Mouse (Mus musculus) lung, postnatal 36 days (tissue): ENCODE data around the gene Psen1.

ENCODE experiments used
- DNase-seq: peaks from one replicate; pipeline ENCODE4 v3.0.0; 2022; ENCODE audit warnings: mixed read lengths

Gene Psen1

DNA sequence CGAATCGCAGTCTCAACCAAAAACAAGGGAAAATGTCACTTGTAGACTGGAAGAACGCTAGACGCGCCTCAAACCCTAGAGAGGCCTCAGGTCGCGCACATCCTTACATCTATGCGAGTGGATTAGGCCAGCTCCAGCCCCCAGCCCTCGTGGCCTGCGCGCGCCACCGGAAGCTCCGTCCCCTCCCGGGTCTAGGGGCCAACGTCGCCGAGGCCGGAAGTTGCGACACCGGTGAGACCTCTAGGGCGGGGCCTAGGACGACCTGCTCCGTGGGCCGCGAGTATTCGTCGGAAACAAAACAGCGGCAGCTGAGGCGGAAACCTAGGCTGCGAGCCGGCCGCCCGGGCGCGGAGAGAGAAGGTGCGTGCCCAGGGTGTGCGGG lies at the start of gene Psen1:
TSS of gene Psen1 (plus strand) at position 219 of the 382 bp plus-strand sequence.
- peak; percentile 94 for DNase-seq

DNA sequence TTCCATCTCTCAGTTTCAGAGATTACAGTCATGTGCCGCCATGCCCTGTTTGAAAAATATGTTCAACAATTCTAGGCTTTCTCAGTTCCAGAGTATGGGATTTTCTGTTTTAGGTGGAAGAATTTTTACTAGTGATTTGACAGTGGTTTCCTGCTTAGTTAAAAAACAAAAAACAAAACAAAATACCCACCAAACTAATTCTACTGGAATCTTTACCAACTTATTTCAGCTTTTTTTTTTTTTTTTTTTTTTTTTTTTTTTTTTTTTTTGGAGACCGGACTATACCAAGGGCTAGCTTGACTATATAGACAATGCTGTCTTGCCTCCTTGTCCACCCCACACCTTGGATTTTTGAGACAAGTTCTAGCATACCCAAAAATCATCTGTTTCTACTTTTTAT lies 46.7 kb upstream of the Psen1 start:
- no peak for DNase-seq

DNA sequence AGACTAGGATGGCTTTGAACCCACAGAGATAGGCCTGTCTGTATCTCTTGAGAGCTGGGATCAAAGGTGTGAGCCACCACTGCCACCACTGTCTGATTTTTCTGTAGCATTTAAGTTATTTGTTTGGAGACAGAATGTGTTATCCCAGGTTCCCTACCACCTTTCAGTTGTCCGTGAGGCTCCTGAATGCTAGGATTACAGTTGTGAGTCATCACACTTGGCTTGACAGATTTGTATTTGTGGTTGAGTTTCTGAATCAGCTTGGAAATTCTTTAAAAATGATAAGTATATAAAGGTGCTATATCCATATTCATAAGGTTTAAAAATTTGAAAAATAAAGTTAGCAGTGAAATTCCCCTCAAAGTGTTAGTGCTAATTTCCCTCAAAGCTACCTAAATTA lies 44.8 kb upstream of the Psen1 start:
- no peak for DNase-seq

DNA sequence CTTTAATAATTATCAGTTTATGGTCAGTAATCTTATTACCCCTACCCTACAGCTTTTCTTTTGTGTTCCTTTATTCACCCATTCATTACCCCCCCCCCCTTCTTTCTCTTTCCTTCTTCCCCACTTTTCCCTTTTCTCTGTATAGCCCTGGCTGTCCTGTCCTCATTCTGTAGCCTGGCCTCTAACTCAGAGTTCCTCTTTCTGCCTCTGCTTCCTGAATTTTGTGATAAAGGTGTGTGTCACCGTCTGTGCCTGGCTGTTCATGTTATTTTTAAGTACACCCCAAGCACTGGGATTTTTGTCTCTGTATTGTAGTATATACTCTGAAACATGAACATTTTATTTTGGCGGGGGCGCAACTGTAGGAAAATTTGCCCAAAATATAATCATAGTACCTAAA lies 37.6 kb upstream of the Psen1 start:
- DNase-seq: no peak

DNA sequence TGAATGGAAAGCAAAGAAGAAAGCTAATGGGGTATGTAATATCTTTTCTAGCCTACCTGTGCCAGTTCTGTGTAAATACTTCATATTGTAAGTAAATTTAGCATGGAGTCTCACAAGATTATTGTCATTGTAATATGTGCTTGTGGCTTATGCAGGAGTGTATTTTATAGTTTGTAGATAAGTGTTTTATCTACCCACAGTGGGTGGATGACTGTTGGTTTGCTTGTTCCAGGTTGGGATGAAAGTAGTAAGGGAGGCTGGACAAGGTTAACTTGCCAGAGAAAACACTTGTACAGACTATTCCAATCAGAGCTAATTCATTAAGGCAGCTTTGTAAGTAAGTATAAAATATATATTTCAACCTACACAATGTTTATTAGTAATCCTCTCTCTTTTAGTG lies 36.5 kb upstream of the Psen1 start:
- DNase-seq: no peak

DNA sequence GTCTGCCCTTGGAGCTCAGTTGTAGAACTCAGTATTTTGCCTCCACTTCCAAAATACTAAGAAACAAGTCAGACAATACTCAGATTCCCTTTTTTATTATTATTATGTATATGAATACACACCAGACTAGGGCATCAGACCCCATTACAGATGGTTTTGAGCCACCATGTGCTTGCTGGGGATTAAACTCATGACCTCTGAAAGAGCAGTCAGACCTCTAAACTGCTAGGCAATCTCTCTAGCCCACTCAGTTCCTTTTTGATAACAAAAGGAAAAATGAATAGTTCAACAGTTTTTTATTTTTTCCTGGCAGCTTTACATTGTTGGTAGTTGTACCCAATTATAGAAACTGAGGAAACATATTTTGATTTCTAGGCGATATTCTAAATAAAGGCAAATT lies 2.5 kb upstream of the Psen1 start:
- no peak for DNase-seq

DNA sequence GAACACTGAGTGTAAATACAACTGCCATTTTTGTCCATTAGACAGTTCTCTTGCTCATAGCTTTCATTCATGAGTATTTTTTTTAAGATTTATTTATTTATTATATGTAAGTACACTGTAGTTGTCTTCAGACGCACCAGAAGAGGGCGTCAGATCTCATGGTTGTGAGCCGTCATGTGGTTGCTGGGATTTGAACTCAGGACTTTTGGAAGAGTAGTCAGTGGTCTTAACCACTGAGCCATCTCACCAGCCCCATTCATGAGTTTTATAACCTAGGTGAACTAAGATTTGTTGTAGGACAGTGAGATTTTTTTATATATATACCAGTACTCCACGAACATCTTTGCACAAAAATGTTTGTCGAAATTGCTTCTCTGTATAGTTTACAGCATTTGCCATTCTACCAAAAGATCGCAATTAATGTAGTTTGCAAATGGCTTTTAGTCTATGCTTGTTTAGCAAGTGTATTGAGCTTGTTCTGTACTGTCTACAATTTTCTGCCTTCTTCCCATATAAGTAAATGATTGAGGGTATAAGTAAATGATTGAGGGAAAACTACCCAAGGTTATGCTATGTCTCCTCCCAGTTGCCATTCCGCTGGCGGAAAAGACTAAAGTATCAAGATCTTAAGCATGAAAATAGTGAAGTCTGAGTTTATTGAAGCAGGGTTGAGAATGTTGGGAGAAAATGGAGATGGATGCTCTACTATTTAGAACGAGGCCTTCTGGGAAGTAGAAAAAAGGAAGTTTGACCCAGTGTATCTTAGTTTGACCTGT lies 1.2 kb upstream of the Psen1 start:
- DNase-seq: no peak

DNA sequence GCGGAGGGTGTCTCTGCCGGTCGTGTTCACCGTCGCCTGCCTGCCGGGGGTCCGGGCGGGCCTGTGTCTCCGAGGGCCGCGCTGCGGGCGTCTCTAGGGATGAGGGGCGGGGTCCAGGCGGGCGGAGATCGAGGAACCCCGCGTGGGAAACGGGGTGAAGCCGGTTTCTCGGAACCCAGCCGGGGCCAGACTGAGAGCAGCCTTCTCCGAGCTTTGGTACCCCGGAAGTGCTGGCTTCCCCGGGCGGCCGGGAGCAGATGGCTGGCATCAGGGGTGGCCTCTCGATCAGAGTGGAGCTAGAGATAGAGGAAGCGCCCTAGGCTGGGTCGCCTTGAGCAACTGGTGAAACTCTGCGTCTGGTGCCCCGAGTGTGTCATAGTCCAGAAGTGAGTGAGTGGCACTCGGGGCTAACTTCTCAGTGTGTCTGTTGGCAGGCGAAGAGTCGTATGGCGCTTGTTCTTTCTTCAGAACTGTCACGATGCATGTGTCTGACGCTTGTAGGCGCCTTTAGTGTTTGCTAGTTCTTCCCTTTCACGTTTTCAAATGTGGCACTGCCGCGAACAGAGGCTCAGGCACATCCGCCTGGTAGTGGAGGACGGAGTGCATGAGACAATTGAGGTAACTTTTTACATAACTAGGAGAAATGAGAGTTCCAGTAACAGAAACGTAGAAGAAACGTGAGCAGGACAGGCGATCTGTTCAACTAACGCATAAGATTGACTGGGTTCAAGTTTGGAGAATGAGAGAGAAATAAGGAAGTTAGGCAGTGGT lies 549 bp downstream of the Psen1 start:
- peak; percentile 61 for DNase-seq

DNA sequence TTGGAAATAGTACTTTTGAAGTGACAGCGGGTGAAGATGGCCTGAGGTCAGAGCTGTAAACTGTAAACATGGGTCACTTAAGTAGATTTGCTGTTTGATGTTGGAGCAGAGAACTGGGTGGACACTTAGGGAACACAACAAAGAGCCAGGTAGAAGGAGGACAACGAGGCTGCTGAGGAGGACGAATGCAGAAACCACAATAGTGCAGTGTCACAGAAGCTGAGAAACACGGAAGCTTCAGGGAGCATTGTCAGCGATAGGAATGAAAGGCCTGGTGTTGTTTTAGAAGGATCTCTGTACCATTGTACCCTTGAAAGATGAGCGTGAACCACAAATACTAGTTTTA lies 1.1 kb downstream of the Psen1 start:
- no peak for DNase-seq

DNA sequence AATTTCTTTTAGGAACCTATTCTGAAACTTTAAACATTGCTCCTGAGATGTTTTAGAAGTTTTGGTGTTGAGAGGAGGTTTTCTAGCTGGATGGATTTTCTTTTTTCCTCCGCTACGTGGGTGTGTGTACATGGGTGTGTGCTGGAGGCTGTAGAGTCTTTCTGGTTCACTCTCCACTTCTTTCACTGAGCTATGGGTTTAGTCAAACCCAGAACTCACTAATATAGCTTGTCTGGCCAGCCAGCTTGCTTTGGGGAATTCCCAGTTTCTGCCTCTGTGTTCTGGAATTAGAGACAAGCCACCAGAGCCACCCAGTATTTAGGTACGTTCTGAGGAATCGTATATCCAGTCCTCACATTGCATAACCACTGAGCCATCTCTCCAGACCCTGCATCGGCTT lies 6.1 kb downstream of the Psen1 start:
- no peak for DNase-seq

DNA sequence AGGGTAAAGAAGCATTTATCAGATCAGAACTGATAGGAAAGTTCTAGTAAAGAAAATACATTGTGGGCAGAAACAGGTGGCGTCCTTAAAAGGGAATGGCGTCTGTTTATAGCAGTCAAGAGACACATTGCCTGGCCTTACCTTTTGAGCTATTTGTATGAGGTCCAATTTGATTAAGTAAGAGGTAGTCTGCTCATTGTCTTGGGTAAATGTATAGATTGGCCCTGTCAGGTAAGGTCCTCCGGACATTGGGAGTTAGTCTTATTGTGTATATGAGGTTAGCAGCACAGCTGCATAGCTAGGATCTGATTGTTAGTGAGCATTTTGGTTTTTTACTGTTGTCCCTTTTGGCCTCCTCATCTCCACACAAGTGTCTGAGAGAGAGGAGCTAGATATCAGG lies 6.7 kb downstream of the Psen1 start:
- no peak for DNase-seq

DNA sequence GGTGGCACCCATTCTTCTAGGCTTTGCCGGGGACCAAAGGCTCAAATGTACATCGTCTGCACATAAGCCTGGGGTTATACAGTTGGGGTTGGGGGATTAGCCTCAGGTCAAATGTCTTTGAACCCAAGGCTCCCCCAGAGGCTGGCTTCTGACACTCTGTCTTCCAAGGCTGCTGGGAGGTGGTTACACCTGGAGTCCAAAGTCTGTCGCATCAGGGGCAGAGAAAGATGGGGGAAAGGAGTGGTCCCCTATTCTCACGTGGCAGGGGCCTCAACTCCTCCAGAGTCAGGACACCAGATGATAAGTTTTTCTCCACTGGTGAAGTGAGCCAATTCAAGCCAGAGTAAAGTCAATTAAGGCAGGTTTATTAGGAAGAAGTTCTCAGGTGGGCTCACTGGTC lies 10.7 kb downstream of the Psen1 start:
- DNase-seq: no peak

DNA sequence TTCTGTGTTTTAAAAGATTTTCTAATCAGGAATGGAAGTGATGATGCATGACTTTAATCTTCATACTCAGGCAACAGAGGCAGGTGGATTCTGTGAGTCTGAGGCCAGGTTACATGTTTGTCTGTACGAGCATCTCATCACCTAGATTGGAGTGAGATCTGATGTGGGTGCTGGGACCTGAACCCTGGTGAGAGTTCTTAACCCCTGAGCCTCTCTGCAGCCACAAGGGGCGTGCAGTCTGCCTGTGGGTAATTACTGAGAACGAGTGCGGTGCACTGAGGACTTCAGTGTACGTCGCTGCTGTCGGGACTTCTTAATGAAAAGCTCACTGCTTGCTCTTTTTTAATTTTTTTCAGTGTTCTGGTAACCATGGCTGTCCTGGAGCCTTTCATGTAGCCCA lies 13.7 kb downstream of the Psen1 start:
- DNase-seq: no peak

DNA sequence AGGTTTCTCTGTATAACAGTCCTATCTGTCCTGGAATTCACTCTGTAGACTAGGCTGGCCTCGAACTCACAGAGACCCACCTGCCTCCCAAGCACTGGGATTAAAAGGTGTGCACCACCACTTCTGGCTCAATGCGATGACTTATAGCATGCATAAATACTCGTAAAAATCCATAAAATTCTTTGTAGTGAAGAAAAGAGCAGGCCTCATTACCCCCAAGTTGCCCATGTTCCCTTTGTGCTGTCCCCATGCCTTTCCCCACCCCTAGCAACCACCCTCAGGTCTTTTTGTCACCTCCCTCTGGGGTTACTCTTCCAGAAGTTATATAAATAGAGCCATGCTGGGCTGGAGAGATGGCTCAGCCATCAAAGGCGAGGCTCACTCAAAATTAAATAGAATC lies 14.8 kb downstream of the Psen1 start:
- DNase-seq: no peak

DNA sequence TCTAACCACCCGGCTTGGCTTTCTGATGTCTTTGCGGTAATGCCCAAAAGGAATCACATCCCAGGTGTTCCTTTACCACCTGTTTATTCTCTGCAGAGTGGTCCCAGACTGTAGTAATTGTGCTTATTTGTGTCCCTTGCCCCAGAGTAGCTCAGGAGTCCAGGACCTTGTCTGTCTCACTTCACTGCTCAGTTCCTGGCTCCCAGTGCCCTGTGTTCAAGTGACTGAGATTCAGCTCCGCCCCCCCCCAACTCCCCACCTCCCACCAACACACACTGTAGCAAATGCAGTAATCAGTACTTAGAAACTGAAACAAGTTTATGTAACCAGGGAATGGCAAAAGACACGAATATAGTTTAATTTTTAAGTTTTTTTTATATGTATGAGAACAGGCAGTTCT lies 19.0 kb downstream of the Psen1 start:
- no peak for DNase-seq

DNA sequence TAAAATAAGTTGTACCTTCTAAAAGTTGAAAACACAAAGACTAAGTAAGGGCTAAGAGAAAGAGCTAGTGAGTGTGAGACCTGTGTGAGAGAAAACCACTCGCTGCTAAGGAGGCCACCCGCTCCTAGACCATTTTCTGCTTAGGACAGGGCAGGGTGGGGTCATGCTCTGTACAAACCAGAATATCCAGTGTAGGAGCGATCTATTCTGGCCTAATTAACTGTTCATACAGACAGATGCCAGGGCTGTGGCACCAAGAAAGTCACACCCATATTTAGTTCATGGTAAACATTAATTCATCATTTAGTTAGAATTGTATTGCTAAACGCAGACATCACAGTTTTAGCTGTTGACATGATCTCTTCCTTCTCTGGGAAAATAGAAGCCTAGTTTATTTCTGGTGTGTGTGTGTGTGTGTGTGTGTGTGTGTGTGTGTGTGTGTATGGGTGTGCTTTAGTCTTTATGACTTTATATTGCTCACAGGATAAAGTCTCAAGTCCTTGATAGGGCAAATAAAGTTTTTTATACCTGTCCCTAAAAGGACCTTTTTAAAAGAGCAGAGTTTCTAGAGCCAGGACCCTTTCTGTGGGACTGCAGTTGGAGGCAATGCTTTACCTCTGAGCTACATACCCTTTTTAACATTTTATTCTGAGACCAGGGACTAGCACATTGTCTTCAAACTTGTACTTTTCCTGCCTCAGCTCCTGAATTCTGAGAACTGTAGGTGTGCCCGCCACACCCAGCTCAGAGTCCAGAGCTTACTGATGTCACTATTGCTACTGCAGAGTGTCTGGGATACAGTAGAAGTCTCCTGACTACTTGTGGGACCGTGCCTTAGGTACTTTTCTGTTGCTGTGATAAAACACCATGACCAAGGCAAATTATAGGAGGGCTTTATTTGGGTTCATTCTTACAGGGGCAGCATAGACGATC lies 20.5 kb downstream of the Psen1 start:
- DNase-seq: no peak

DNA sequence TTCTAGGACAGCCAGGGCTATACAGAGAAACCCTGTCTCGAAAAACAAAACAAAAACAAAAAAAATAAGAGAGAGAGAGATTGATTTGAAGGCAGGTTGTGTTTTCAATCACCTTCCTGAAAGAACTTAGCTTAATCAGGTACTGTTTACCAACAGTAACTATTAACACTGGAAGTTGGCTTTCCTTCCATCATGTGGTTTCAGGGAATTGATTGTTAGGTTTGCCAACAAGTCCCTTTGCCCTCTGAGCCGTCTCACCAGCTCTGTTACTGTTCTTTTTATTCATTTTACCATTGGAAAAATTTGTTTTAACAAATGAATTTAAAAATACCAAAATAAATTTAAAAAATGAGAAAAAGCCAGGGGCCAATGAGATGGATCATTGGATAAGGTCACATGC lies 22.0 kb downstream of the Psen1 start:
- no peak for DNase-seq

DNA sequence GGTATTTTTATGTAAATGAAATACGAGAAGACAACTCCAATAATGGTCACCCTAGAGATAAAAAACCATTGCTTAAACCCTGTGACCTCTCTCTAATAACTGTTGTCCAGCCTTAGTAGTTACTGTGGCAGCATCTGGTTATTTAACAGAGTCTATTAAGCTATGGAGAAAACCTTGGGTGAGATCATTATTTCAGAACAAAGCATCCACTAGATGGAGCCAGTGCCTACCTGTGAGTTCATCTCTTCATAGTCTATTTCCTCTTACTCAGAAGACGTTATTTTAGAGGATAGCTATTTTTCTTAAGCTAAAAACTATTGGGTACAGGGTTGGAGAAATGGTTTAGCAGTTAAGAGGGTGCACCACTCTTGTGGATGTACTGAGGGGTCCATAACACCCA lies 25.8 kb downstream of the Psen1 start:
- peak; percentile 88 for DNase-seq

DNA sequence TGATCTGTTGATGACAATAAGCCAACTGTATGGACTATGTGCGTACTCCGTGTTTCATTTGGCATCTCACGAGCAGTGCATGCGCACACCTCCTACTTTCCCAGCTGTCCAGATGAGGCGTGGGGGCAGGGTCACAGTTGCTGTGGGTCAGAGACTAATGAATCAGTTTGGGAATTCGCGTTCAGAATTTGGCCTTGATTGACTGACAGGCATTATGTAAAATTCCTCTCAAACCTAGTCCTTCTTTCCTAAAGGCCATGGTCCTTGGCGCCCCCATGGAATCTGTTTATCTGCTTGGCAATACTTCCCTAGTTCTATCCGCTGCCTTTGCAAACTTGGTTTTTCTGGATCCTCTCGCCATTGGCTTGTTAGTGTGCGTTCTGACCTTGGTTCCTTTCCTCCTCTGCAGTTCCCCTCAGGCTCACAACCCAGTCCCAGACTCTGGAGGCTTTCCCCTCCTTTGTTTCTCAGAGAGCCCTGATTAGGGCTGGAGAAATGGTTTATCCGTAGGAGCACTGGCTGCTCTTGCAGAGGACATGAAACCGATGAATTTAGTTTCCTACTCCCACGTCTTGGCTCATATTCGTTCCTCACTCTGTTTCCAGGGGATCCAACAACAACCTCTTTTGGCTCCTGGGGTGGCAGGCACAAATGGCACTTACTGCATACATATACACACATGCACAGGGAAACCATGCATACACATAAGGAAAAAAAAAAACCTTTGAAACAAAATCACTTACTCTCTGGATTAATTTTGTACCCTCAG lies 28.6 kb downstream of the Psen1 start:
- DNase-seq: no peak

DNA sequence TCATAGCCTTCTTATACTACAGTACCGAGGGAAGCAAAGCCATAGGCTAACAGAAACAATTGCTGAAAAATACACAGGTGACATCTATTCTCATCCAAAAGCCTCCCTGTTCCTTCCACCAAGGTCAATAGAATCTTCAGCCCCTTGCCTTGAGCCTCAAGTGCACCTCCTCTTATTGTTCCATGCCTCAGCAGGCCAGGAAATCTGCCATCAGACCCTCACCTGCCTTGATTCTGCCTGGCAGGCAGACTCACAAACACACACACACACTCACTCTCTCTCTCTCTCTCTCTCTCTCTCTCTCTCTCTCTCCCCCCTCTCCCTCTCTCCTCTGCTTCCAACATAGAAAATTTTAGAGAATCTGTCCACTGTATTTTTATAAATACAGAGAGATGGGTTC lies 31.5 kb downstream of the Psen1 start:
- no peak for DNase-seq

DNA sequence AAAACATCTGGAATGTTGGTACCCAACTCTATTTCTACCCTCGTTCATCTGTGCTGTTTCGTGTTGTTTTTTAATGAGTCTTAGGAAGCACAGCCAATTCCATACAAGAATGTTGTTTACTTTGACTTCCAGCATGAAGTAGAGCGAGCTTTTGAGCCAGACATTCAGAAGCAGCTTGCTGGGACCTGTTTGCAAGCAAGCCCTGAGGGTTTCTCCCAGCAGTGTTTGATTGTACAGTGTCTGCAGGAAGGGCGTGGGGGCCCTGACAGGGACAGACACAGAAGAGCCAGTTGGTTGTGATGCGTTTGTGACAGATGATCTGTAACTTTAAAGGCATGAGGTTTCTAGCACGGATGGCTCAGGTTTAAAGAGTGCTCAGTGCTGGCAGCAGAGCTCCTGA lies 33.3 kb downstream of the Psen1 start:
- DNase-seq: no peak

DNA sequence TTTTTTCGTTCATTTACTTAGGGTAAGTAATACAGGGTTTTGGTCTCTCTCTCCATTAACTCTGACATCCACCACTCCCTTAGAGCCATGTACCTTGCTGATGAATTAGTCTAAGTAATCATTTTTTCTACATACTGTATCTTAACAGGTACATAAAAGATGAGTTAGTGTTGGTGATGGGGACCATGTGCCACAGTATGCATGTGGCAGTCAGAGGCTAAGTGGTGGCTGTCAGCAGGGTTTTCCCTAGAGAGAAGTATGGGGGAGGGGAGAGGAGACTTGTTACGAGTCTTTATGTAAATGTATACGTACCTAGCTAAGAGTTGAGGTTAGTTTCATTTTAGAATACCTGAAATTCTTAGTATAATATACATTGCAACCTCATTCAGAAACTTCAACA lies 35.1 kb downstream of the Psen1 start:
- DNase-seq: no peak
